Mouse (Mus musculus) layer of hippocampus, postnatal 10 days (tissue): Measurements from ENCODE around the gene Anapc5. TPM values are rescaled to one million over a fixed set of nuclear protein-coding genes. Genes with fewer than 3 reads are reported as not detected.

Source experiments
- DNase-seq, 2 experiments: peaks; one replicate each; pipeline ENCODE4 v3.0.0; 2021; ENCODE audit warnings: low spot score in 2 of 2
- total RNA-seq, 2 experiments: library from RNA; stranded (reverse); gene quantifications; 2 replicates each; pipeline ENCODE4 v1.2.3; 2021

Gene Anapc5
- total RNA-seq, 2 experiments from 2014 or later: 252 to 292 TPM

DNA sequence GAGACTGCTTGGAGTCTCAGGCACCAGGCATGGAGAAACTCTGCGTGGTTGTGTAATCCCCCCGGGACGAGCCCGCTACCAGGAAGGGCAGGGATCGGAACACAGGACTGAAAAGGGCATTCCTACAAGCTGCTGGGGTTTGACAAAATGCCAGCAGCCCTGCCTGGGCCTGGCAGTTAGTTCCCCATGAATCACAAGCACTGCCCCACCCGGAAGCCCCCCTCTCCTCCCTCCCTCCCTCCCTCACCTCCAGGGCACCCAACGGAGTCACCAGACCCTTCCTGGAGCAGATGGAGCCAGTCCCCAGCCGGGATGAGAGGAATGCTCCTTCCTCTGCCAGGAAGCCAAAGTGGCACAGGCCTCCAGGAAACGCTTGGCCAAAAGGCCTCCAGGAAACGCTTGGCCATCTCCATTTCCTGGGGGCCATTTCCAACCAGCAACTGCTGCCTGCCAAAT, 50.3 kb downstream of the Anapc5 start:
- DNase-seq: peak; percentile 28 to 51

DNA sequence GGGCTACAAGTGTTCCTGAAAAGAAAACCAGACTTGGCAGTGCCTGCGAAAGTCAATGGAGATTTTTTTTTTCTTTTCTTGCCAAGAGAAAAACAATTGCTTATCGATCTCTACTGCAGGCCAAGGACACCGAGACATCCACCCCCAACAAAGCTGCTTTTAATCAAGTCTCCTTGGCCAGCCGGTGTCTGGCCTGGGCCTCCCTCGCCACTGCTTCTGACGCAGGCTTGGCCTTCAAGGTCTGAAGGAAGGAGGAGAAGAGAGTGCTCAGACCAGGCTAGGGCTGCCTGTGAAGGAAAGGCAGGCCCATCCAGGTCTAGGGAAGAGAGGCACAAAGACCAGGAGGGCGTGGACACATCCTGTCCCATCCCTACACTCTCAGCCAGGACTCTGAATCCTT, 50.8 kb downstream of the Anapc5 start:
- DNase-seq: no peak

DNA sequence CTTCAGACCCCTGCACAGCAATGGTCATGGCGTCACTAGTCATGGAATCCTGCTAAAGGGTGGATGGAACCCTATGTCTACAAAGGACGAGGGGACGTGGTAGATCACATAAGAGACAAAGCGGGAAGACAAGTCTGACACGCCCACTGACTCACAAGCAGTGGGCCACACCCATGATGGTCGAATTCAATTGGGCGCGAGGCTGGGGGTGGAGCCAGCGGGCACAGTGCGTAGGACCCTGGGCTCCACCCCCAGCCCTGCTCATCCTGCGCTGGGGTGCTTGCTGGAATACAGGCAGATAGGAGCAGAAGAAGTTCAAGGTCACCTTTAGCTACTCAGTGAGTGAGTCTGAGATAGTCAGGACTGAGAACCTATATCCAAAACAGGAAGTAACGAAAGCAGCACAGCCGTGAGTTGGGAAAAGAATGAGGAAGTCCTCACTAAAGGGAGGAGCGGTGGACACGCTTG, 52.0 kb downstream of the Anapc5 start:
- no peak for DNase-seq

DNA sequence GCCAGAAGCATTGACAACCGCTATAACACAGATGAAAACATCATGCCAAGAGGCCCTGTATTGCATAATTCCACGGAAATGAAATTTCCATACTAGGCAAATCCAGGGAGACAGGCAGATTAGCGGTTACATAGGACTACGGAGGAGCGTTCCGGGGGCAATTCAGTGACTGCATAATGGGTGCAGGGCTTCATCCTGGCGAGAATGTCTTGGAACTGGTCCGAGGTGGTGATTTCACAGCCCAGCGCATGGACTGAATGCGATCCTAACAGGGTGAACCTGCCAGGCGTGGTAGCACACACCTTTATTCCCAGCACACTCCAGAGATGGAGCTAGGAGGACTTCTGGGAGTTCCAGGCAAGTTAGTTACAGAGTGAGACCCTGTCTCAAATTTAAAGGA, 53.9 kb downstream of the Anapc5 start:
- DNase-seq: no peak

DNA sequence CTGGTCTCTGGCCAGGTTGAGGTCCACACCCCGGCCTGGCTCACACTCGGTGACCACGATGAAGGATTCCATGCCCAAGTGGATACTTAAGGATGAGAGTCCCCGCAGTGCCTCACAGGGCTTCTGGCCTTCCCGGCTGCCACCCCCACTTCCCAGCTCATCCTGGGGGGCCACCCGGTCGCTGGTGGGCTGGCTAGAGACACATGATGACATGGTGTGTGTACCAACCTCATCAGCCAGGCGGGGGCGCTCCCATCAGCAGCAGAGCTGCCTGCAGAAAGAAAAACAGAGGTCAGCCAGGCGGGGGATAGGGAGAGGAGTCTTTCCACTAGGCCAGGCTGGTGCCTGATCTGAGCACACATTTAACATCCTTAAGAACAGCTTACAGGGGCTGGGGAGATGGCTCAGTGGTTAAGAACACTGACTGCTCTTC, 57.1 kb downstream of the Anapc5 start:
- peak; percentile 56 to 63 for DNase-seq

DNA sequence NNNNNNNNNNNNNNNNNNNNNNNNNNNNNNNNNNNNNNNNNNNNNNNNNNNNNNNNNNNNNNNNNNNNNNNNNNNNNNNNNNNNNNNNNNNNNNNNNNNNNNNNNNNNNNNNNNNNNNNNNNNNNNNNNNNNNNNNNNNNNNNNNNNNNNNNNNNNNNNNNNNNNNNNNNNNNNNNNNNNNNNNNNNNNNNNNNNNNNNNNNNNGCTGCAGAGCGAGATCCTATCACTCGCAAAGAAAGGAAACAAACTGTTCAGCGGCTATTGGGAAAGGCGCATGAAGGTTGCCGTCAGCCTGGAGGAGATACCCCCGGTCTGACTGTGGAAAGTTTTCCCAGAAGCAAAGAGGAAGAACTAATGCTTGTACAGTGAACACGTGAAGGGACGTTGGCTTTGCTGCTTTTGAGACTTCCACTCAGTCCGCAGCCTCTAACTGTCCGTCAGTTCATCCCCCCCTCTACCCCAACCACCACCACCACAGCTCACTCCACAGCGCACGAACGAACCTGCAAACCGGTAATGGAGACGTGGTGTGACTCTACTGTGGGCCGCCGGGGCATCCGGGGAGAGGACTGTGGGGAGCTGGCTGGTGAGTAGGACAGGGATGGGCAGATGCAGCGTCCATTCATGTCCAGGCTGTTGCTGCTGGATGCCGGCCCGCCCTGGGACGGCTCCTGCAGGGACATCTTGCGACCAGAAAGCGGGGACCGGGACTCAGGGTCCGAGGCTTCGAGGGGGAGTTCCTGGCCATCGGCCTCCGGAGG, 57.7 kb downstream of the Anapc5 start:
- no peak for DNase-seq

DNA sequence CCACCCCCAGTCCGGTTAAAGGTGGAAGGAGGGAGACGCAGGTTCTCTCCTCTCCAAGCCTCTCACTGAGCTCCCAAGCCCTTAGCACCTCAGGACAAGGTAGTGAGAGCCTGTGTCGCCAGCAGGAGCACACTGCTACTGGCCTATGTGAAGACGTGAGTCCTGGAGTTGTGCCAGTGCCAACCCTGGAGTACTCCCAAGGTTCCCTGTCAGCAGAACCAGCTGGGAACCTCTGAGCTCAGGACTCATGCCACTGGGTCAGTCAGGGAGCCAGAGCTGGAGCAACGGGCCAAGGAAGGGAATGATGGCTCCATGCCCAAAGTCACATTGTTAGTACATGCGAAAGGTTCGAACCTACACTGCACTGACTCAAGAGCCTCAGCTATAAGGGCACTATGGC, 64.5 kb downstream of the Anapc5 start:
- no peak for DNase-seq

DNA sequence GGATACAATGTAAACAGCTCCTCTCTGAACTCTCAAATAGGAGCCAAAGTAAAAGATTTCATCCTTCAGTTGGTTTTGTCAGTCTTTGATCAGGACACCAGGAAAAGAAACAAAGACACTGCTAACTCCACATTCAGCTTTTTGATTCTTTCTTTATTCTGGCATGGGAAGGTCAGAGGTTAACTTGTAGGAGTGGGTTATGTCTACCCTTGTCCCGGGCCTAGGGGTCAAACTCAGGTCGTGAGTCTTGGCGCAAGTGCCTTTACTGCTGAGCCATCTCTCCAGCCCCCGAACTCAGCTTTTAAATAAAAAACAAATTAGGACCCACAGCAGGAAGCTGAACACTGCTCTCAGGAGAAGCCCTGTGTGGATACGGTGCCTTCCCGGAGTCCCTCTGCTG, 65.0 kb downstream of the Anapc5 start:
- no peak for DNase-seq

DNA sequence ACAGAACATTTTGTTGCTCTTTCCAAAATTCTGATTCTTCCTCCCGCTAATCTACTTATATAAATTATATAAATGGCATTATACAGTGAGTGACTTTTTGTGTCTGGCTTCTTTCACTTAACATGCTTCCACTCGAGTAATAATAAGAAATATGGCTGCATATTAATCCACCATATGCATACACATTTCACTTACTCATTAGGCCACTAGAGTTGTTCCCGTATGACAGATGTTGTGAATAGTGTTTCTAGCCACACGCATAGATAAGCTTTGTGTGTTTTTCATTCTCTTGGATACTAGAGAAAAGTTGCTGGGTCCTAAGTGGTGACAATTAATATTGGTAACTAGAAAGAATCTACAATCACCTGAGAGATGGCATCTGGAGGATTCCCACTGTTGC, 65.5 kb downstream of the Anapc5 start:
- DNase-seq: no peak

DNA sequence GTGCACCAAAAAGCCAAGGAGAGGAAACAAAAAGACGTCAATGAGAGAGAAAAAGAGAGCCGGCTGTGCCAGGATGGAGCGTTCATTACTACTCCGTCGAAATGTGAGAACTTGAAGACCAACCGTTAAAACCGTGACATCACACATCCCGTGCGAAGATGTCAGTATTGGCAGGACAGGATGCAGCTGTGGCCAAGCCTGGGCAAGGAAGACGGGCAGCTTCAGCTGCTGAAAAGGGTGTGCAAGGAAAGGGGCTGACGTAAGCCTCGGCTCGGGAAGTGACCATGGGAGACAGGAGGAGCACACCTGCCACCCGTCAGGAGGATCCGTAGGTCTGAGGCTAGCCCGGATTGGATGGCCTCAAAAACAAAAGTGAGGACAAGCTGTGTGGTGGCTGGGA, 66.7 kb downstream of the Anapc5 start:
- no peak for DNase-seq

DNA sequence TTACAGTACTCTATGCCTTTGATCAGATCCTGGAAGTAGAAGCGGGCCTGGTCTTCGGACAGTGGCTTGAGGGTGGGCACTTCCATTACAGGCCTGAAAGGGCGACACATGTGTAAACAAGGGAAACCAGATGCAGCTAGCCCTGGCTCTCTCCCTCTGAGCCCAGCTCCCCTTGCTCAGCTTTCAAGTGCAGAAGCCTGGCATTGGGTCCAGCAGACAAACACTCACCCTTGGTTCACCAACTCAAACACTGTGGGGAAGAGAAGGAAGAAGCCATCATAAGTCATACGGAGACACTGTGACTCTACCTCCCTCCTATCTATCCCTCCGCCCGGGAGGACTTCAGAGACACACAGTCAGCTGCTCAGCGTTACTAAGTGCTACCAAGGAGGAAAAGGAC, 73.2 kb downstream of the Anapc5 start:
- no peak for DNase-seq

DNA sequence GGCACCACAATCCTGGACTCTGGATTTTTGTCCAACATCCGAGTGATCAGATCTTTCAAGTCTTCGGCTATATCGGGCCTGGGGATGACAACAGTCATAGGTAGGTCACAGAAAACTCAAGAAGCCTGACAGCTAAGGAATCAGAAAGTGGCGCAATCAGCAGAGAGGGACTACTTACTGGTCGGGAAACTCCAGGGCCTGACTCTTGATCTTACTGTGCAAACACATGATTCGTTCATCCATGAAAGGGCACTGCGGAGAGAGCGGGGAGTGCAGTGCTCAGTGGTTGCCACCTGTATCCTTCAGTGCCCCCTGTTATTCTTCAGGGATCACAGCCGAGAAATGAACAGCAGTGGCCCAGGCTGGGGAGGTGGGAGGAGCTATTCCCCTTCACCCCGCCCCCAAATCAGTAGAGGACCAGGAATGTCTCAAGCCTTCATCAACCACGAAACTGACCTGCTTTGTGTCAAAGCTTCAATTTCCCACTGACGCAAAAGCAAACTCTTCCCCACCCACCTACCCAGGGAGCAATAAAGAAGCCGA, 77.2 kb downstream of the Anapc5 start:
- no peak for DNase-seq

Other genes starting within 250 kb of the Anapc5 start
- gene Ift81, start 206.8 kb downstream of the Anapc5 start, total RNA-seq: 10 to 100 TPM; 28.7 to 29.9 TPM
- gene P2rx7, start 177.4 kb downstream of the Anapc5 start, total RNA-seq: 1 to 10 TPM; 8.6 to 8.9 TPM
- gene P2rx4, start 113.8 kb downstream of the Anapc5 start, total RNA-seq: 10 to 100 TPM in 1 of 2 experiments, 1 to 10 TPM in 1; 8.8 to 10.5 TPM
- 100 to 1,000 TPM; 103 to 117 TPM for gene Camkk2, start 41.9 kb downstream of the Anapc5 start, total RNA-seq
- 10 to 100 TPM; 43.5 to 57.1 TPM for gene Rnf34, start 28.7 kb upstream of the Anapc5 start, total RNA-seq
- gene Kdm2b, start 168.5 kb upstream of the Anapc5 start, total RNA-seq: 10 to 100 TPM; 58.6 to 59.2 TPM
- 10 to 100 TPM; 16.1 to 19.2 TPM for gene Orai1, start 193.7 kb upstream of the Anapc5 start, total RNA-seq
- under 1 TPM; 0.51 to 0.85 TPM for gene Morn3, start 225.7 kb upstream of the Anapc5 start, total RNA-seq
- 10 to 100 TPM; 19.6 to 24.5 TPM for gene Tmem120b, start 247.1 kb upstream of the Anapc5 start, total RNA-seq